Mouse (Mus musculus) kidney, embryonic 14.5 days (tissue): ENCODE results near the gene Stra6. TPM values are rescaled to one million over a fixed set of nuclear protein-coding genes. Genes with fewer than 3 reads are reported as not detected.

Source experiments
- ATAC-seq: fragments of 200-750 bp; cut with Nextera tagmentation; 2 replicates; pipeline ENCODE4 v1.8.0; 2017; ENCODE audit warnings: moderate number of reproducible peaks, mild to moderate bottlenecking, moderate TSS enrichment, moderate library complexity; ENCODE audit not compliant: low FRiP score, low TSS enrichment
- H3K27ac ChIP-seq: fragments of 300-500 bp; sonication (generic); 2 replicates; pipeline ENCODE4 v1.5.1; 2014; ENCODE audit warnings: low read depth, mild to moderate bottlenecking, low read length, moderate library complexity, mixed read lengths
- H3K27me3 ChIP-seq: fragments of 300-500 bp; sonication (generic); 2 replicates; pipeline ENCODE4 v1.6.1; 2014; ENCODE audit warnings: mild to moderate bottlenecking, low read length; ENCODE audit not compliant: control insufficient read depth, insufficient read depth
- H3K36me3 ChIP-seq: fragments of 300-500 bp; sonication (generic); 2 replicates; pipeline ENCODE4 v1.6.1; 2014; ENCODE audit warnings: low read length, mixed read lengths; ENCODE audit not compliant: control insufficient read depth, insufficient read depth
- H3K4me1 ChIP-seq: fragments of 300-500 bp; sonication (generic); 2 replicates; pipeline ENCODE4 v1.6.1; 2014; ENCODE audit warnings: low read length, mixed read lengths; ENCODE audit not compliant: control insufficient read depth, insufficient read depth
- H3K4me2 ChIP-seq: fragments of 300-500 bp; sonication (generic); replicated peaks from 2 replicates; pipeline ENCODE4 v1.6.1; 2014; ENCODE audit warnings: low read depth, mild to moderate bottlenecking, low read length
- H3K4me3 ChIP-seq: fragments of 300-500 bp; sonication (generic); 2 replicates; pipeline ENCODE4 v1.5.1; 2014; ENCODE audit warnings: mild to moderate bottlenecking, low read length
- H3K9ac ChIP-seq: fragments of 300-500 bp; sonication (generic); 2 replicates; pipeline ENCODE4 v1.6.1; 2014; ENCODE audit warnings: low read depth, mild to moderate bottlenecking, low read length, moderate library complexity
- H3K9me3 ChIP-seq: fragments of 300-500 bp; sonication (generic); 2 replicates; pipeline ENCODE4 v1.6.1; 2016; ENCODE audit warnings: low read length; ENCODE audit not compliant: control insufficient read depth
- WGBS: fragments of 180-500 bp; shearing (Covaris S2); extraction: QIAGEN DNeasy Blood & Tissue Kit; methylation state at CpG from one replicate; pipeline ENCODE4 v1.1.7; 2014; 5-methylcytosine and 5-hydroxymethylcytosine counted together
- polyA plus RNA-seq: library from polyadenylated mRNA; unstranded; fragments of >200 nt; fragmentation: Nextera tagmentation; extraction: Ambion mirVana; gene quantifications from 2 replicates; pipeline ENCODE4 v1.2.1, GENCODE M21; 2014

The Stra6 gene
- polyA plus RNA-seq, 1 experiment from 2014 or later: 39.2 TPM

DNA sequence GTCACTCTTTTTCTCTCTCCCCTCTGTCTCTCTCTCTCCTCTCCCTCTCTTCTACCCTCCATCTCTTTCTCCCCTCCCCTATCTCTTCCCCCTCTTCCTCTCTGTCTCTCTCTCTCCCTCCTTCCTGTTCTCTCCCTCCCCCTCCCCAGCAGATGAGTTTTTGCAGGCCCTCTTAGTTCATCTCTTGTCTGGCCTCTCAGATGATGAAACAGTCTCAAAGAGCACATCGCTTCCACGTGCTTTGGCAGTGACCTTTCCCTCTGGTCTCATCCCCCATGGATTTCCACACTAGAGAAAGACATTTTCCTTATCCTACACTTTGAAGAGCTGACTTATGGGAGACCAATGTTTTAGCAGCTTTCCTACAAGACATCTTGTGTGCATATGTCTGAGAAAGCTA is 109.3 kb downstream of the Stra6 start:
- WGBS: 72% methylated on average over 2 of the region's 2 CpGs
- Histone ChIP-seq H3K9me3 (no peaks in the 10 kb centered on the region), H3K36me3 (no peaks in the 10 kb centered on the region), H3K27ac (no peak overlapping the region), H3K27me3 (no peaks in the 10 kb centered on the region), H3K4me3 (no peak overlapping the region), H3K4me2 (no peak overlapping the region), H3K4me1 (peaks cover 6% of the 10 kb centered on the region; the same call in 1 of the 2 replicates), H3K9ac (no peak overlapping the region)
- no peak for ATAC-seq

DNA sequence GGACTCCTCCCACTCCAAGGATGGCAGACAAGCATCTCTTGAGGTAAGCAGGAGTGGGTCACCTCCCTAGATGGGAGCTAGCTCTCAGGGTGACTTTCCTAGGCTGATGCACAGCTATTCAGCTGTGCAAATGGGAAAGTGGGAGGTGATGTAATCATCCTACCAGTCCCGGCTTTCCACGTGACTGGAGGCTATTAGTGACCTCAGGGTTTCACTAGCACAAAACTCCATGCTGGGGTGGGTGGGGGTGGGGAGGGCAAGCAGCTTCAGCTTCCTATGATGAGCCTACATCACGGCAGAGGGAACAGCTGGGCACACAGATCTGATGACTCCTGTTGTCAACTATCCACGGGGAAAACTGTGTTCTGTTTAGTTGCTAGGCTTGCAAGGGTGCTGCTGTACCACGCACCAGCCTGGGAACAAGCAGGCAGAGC is 111.2 kb downstream of the Stra6 start:
- Histone ChIP-seq H3K4me2 (no peak overlapping the region), H3K4me1 (peaks cover 6% of the 10 kb centered on the region; the same call in 1 of the 2 replicates), H3K27me3 (no peaks in the 10 kb centered on the region), H3K36me3 (no peaks in the 10 kb centered on the region), H3K4me3 (no peak overlapping the region), H3K27ac (no peak overlapping the region), H3K9ac (no peak overlapping the region), H3K9me3 (no peaks in the 10 kb centered on the region)
- ATAC-seq: peak; percentile 71
- WGBS: 17% methylated on average over 5 of the region's 5 CpGs

DNA sequence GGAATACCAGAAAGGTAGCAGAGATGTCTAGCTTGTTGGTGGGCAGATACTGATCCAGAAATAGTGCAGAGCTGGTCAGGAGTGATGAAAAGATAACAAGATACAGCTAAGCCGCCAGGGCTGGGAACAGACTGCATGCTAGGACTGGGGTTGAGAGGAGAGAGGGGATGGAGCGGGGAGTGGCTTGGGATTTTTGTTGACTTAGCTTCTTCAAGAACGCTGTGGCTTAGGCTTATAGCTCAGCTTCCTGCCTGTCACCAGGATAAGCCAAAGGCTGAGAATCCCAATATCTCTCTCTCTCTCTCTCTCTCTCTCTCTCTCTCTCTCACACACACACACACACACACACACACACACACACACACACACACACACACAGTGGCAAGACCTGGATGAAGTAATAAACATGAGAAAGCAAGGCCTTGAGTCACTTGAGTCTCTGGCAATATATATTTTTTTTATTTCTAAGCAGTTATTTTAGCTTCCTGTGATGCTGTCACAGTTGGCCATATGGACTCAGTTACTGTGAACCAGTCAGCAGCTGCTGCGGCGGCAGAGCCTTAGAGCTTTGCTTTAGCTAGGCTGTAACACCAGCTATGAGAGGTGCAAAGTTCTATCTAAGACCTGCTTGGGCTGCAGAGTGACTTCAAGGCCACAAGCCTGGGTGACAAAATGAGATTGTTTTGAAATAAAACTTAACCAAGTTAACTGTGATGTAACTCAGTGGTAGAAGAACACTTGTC is 112.3 kb downstream of the Stra6 start:
- Histone ChIP-seq H3K36me3 (no peaks in the 10 kb centered on the region), H3K9me3 (no peaks in the 10 kb centered on the region), H3K27ac (peak overlapping the region; percentile 56; the same call in 1 of the 2 replicates), H3K9ac (no peak overlapping the region), H3K4me3 (no peak overlapping the region), H3K27me3 (no peaks in the 10 kb centered on the region), H3K4me1 (peaks cover 6% of the 10 kb centered on the region; the same call in 1 of the 2 replicates), H3K4me2 (no peak overlapping the region)
- WGBS: 30% methylated on average over 5 of the region's 5 CpGs
- ATAC-seq: no peak

DNA sequence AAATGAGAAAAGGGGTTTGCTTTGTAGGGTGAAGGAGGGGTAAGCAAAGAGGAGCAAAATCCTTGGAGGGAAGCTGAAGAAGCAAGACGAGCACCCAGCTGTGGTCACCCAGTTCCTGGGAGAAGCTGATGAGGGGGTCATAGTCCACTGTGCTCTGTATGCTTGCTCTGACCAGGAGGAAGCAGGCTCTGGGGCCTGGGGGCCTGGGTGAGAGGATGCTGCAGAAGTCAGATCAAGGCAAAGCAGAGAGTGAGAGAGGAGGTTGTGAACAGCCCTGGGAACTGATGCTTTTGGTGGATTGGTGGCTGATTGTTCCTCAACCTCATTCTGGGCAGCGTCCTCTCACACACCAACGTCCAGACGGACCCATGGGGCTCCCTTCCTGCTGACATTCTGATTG is 113.6 kb downstream of the Stra6 start:
- 80% methylated on average over 4 of the region's 4 CpGs for WGBS

DNA sequence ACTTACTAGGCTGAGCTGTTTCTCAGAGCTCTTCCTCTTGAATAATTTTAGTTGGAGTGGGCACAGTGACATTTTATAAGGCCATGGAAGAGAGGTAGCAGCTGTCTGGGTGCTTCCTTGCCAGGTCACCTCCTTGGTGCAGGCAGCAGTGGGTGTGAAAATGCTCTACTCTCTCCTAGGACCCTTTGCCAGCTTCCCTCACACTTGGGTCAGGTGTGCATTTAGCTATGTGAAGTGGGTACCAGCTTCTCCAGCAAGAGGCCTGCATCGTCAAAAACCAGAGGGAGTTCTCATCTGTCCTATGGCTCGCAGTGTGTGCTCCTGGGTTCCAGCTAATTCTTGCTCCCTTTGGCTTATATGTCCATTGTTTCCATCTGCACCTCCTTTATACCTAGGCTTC is 115.8 kb downstream of the Stra6 start:
- H3K27ac ChIP-seq: no peak overlapping the region
- H3K36me3 ChIP-seq: no peaks in the 10 kb centered on the region
- no peak for ATAC-seq
- H3K9me3 ChIP-seq: no peaks in the 10 kb centered on the region
- no peaks in the 10 kb centered on the region for H3K27me3 ChIP-seq
- WGBS: 89% methylated on average over 2 of the region's 2 CpGs
- no peak overlapping the region for H3K4me3 ChIP-seq
- peaks cover 6% of the 10 kb centered on the region; the same call in 1 of the 2 replicates for H3K4me1 ChIP-seq
- H3K9ac ChIP-seq: no peak overlapping the region
- no peak overlapping the region for H3K4me2 ChIP-seq

More for the DNA sequence above, 113.6 kb downstream of the Stra6 start:
- H3K4me2 ChIP-seq: no peak overlapping the region
- H3K4me3 ChIP-seq: no peak overlapping the region
- H3K27ac ChIP-seq: no peak overlapping the region
- no peak overlapping the region for H3K9ac ChIP-seq
- no peaks in the 10 kb centered on the region for H3K27me3 ChIP-seq
- peaks cover 6% of the 10 kb centered on the region; the same call in 1 of the 2 replicates for H3K4me1 ChIP-seq
- no peak for ATAC-seq
- no peaks in the 10 kb centered on the region for H3K9me3 ChIP-seq
- H3K36me3 ChIP-seq: no peaks in the 10 kb centered on the region

DNA sequence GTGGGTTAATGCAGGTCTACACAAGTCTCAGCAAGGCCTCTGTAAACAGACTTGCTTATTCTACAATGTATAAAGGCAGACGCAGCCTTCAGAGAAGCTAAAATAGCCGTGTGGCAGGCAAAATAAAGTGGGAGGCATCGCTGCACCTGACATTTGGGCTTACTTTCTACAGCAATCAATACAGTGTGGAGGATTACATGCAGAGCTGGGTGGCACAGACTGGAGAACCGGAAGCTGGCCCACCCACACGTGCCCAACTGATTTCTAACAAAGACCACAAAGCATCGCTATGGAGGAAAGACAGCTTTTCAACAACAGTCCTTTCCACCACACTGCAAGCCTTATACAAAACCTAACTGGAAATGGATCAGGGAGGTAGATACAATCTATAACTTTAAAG is 120.9 kb downstream of the Stra6 start:
- Histone ChIP-seq H3K4me3 (no peak overlapping the region), H3K4me1 (no peaks in the 10 kb centered on the region), H3K4me2 (no peak overlapping the region), H3K36me3 (no peaks in the 10 kb centered on the region), H3K9ac (no peak overlapping the region), H3K27ac (no peak overlapping the region), H3K27me3 (no peaks in the 10 kb centered on the region), H3K9me3 (no peaks in the 10 kb centered on the region)
- no peak for ATAC-seq
- 88% methylated on average over 6 of the region's 6 CpGs for WGBS

DNA sequence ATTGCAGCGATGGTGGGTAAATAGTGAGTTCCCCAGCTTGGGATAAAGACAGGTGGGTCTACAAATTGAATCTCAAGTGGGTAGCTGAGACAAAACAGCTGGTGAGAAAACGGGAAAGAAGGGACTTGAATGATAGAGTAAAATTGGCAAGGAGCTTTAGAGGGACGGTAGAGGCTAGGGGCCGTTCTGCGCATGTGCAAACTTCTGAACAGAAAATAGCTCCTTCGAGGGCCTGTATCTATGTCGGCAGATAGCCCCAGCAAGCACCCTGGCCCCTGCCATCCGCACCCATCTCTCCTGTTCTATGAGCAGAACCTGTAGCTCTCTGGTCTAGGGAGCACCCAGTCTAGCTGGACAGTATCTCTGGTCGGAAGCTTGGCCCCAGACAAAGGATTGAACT is 130.6 kb downstream of the Stra6 start:
- no peak for ATAC-seq
- H3K27ac ChIP-seq: no peak overlapping the region
- no peaks in the 10 kb centered on the region for H3K36me3 ChIP-seq
- H3K4me2 ChIP-seq: no peak overlapping the region
- peaks cover 53% of the 10 kb centered on the region for H3K27me3 ChIP-seq
- 72% methylated on average over 9 of the region's 9 CpGs for WGBS
- H3K9ac ChIP-seq: no peak overlapping the region
- H3K4me1 ChIP-seq: peaks cover 30% of the 10 kb centered on the region
- no peak overlapping the region for H3K4me3 ChIP-seq
- no peaks in the 10 kb centered on the region for H3K9me3 ChIP-seq

DNA sequence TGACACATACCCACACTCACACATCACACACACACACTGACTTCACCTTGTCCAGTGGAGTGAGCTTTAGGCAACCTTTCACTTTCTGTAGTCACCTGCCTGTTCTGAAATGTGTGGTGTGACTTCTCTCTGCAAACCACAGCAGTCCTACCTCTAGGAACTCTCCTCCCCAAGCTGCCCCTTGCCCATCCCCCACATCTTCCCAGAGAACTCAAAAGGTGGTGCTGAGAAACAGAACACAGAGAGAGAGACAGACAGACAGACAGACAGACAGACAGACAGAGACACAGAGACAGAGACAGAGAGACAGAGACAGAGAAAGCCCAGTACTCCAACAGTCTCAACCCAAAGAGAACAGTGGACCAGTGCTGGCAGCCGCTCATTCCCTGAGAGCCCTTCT is 132.1 kb downstream of the Stra6 start:
- H3K36me3 ChIP-seq: no peaks in the 10 kb centered on the region
- WGBS: 15% methylated on average over 1 of the region's 1 CpGs
- peaks cover 68% of the 10 kb centered on the region for H3K27me3 ChIP-seq
- no peak overlapping the region for H3K9ac ChIP-seq
- H3K4me1 ChIP-seq: peaks cover 36% of the 10 kb centered on the region
- H3K4me2 ChIP-seq: no peak overlapping the region
- H3K9me3 ChIP-seq: no peaks in the 10 kb centered on the region
- no peak overlapping the region for H3K27ac ChIP-seq
- ATAC-seq: no peak
- no peak overlapping the region for H3K4me3 ChIP-seq

DNA sequence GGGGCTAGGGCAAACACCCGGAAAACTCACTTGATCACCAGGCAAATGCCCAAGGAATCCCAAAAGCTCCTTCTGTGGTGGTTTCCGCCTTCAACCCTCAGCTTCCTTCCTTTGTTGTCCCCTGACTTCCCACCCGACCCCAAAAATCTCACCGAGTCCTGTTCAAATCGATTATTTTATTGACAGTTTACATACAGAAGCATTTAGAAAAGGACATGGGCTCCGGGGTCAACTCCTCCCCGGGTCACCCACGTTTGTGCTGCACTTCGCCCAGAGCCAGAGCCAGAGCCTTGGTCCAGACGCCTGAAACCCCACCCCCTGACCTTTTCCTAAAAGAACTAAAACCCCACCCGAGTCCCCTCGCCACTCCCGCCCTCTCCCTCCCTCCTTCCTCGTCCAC is 132.6 kb downstream of the Stra6 start:
- peaks cover 70% of the 10 kb centered on the region for H3K27me3 ChIP-seq
- H3K4me1 ChIP-seq: peaks cover 36% of the 10 kb centered on the region
- WGBS: 3% methylated on average over 14 of the region's 14 CpGs
- H3K9ac ChIP-seq: no peak overlapping the region
- ATAC-seq: no peak
- H3K36me3 ChIP-seq: no peaks in the 10 kb centered on the region
- peak overlapping the region; percentile 22; the same call in 1 of the 2 replicates for H3K4me2 ChIP-seq
- no peaks in the 10 kb centered on the region for H3K9me3 ChIP-seq
- peak overlapping the region; percentile 20; the same call in 1 of the 2 replicates for H3K4me3 ChIP-seq
- H3K27ac ChIP-seq: no peak overlapping the region
